Mouse (Mus musculus) stomach, postnatal 0 days (tissue): ENCODE data around the gene Trim15. TPM values are rescaled to one million over a fixed set of nuclear protein-coding genes. Genes with fewer than 3 reads are reported as not detected.

Experiments used
- ATAC-seq: fragments of 200-750 bp; cut with Nextera tagmentation; 2 replicates; pipeline ENCODE4 v1.8.0; 2017; ENCODE audit not compliant: low FRiP score, low TSS enrichment
- DNase-seq: peaks from one replicate; pipeline ENCODE4 v3.0.0-alpha.2; 2016; ENCODE audit warnings: low spot score
- H3K27ac ChIP-seq: fragments of 300-500 bp; sonication (generic); replicated peaks from 2 replicates; pipeline ENCODE4 v1.5.1; 2014; ENCODE audit warnings: mild to moderate bottlenecking, control low read depth
- H3K27me3 ChIP-seq: fragments of 300-500 bp; sonication (generic); 2 replicates; pipeline ENCODE4 v1.6.1; 2014; ENCODE audit warnings: low read length; ENCODE audit not compliant: control insufficient read depth, insufficient read depth
- H3K36me3 ChIP-seq: fragments of 300-500 bp; sonication (generic); 2 replicates; pipeline ENCODE4 v1.6.1; 2014; ENCODE audit warnings: low read length, mixed read lengths; ENCODE audit not compliant: control insufficient read depth, insufficient read depth
- H3K4me1 ChIP-seq: fragments of 300-500 bp; sonication (generic); replicated peaks from 2 replicates; pipeline ENCODE4 v1.6.1; 2014; ENCODE audit warnings: antibody characterized with exemption; ENCODE audit not compliant: control insufficient read depth, insufficient read depth
- H3K4me2 ChIP-seq: fragments of 300-500 bp; sonication (generic); replicated peaks from 2 replicates; pipeline ENCODE4 v1.6.1; 2014; ENCODE audit warnings: low read depth, mild to moderate bottlenecking, control low read depth, moderate library complexity
- H3K4me3 ChIP-seq: fragments of 300-500 bp; sonication (generic); 2 replicates; pipeline ENCODE4 v1.5.1; 2014; ENCODE audit warnings: low read depth, low read length, control low read depth
- H3K9ac ChIP-seq: fragments of 300-500 bp; sonication (generic); 2 replicates; pipeline ENCODE4 v1.6.1; 2014; ENCODE audit warnings: mild to moderate bottlenecking, low read length, control low read depth, mixed read lengths
- H3K9me3 ChIP-seq: fragments of 300-500 bp; sonication (generic); 2 replicates; pipeline ENCODE4 v1.6.1; 2016; ENCODE audit warnings: low read length; ENCODE audit not compliant: control insufficient read depth
- CTCF ChIP-seq: IDR thresholded peaks from 2 replicates; pipeline ENCODE4 v1.5.1; 2016; ENCODE audit warnings: antibody characterized with exemption, low read depth, mild to moderate bottlenecking, moderate library complexity
- EP300 ChIP-seq: optimal IDR thresholded peaks from 2 replicates; pipeline ENCODE3; 2016; ENCODE audit warnings: antibody characterized with exemption
- WGBS: fragments of 180-500 bp; shearing (Covaris S2); extraction: QIAGEN DNeasy Blood & Tissue Kit; methylation state at CpG from one replicate; pipeline ENCODE4 v1.1.7; 2014; 5-methylcytosine and 5-hydroxymethylcytosine counted together
- polyA plus RNA-seq: library from polyadenylated mRNA; unstranded; fragments of >200 nt; fragmentation: Nextera tagmentation; extraction: Ambion mirVana; gene quantifications from 2 replicates; pipeline ENCODE4 v1.2.1, GENCODE M21; 2015

The Trim15 gene
- polyA plus RNA-seq, 1 experiment from 2014 or later = 2.0 TPM

DNA sequence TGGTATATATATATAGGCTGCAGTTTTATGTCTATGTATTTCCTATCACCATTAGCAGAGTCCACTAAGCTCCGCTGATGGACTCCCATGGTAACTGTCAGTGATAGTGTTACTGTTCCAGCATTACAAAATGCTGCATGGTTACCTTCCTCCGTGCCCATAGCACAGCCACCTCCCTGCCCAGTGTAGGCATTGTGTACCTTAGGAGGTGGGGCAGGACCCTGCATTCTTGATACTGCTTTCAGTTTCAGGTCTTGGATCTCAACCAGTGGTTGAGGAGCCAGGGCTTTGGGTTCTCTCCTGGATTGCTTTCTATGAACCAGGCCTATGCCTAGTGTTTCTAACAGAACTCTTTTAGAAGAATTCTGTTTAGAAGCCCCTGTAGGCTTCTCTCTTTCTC, 17.0 kb downstream of the Trim15 start:
- ATAC-seq (peak; percentile 79), DNase-seq (peak; percentile 58)
- Histone ChIP-seq H3K4me1 (no peaks in the 10 kb centered on the region), H3K9ac (no peak overlapping the region), H3K4me3 (no peak overlapping the region), H3K9me3 (no peaks in the 10 kb centered on the region), H3K27me3 (no peaks in the 10 kb centered on the region), H3K27ac (0 out of 2 replicates have a peak overlapping the region, but pooled peaks have one; percentile 24), H3K4me2 (no peak overlapping the region), H3K36me3 (peaks cover 26% of the 10 kb centered on the region)
- 73% methylated on average over 2 of the region's 2 CpGs for WGBS
- TF ChIP-seq EP300 (no peak), CTCF (no peak)

DNA sequence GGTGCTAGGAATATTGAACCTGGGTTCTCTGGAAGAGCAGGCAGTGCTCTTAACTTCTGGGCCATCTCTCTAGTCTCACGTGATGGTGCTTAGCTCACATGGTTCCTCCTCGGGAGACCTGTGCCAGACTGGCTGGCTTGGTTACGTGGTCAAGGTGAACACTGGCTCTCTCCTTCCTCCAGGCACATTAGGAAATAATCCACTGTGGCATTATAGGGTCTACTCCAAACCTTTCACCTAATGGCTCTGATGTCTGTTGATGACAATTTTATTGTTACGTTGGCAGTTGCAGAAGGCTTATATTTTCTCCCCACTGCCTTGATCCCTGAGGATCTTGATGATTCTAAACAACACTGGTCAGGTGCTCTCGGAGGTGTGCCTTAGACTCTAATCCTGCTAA, 18.1 kb downstream of the Trim15 start:
- Histone ChIP-seq H3K9me3 (no peaks in the 10 kb centered on the region), H3K4me3 (no peak overlapping the region), H3K36me3 (peaks cover 19% of the 10 kb centered on the region), H3K4me1 (no peaks in the 10 kb centered on the region), H3K9ac (no peak overlapping the region), H3K27ac (no peak overlapping the region), H3K27me3 (no peaks in the 10 kb centered on the region), H3K4me2 (no peak overlapping the region)
- peak; percentile 43; the same call in 1 of the 2 replicates for ATAC-seq
- TF ChIP-seq EP300 (no peak), CTCF (no peak)
- WGBS = 63% methylated on average over 5 of the region's 5 CpGs
- no peak for DNase-seq

- H3K4me1 ChIP-seq = no peaks in the 10 kb centered on the region
- H3K9ac ChIP-seq = no peak overlapping the region
- TF ChIP-seq EP300 (no peak), CTCF (no peak)
- peaks cover 3% of the 10 kb centered on the region; the same call in 1 of the 2 replicates for H3K36me3 ChIP-seq
- no peak overlapping the region for H3K4me3 ChIP-seq
- no peaks in the 10 kb centered on the region for H3K9me3 ChIP-seq
- DNase-seq = no peak
- no peak overlapping the region for H3K27ac ChIP-seq
- no peak for ATAC-seq
- no peaks in the 10 kb centered on the region for H3K27me3 ChIP-seq
- 74% methylated on average over 1 of the region's 1 CpGs for WGBS
- no peak overlapping the region for H3K4me2 ChIP-seq
These were observed 22.3 kb downstream of the Trim15 start for GRCm38 (mm10) chr17:36844725-36845124.

GRCm38 (mm10) chr17:36844286-36844719, 22.7 kb downstream of the Trim15 start:
- no peaks in the 10 kb centered on the region for H3K4me1 ChIP-seq
- H3K4me2 ChIP-seq = no peak overlapping the region
- H3K9ac ChIP-seq = no peak overlapping the region
- ATAC-seq = no peak
- no peak for DNase-seq
- no peak overlapping the region for H3K4me3 ChIP-seq
- no peaks in the 10 kb centered on the region for H3K9me3 ChIP-seq
- no peak overlapping the region for H3K27ac ChIP-seq
- peaks cover 3% of the 10 kb centered on the region; the same call in 1 of the 2 replicates for H3K36me3 ChIP-seq
- no peaks in the 10 kb centered on the region for H3K27me3 ChIP-seq
- TF ChIP-seq CTCF (no peak), EP300 (no peak)

- Histone ChIP-seq H3K27me3 (no peaks in the 10 kb centered on the region), H3K4me2 (no peak overlapping the region), H3K4me1 (no peaks in the 10 kb centered on the region), H3K36me3 (peaks cover 3% of the 10 kb centered on the region; the same call in 1 of the 2 replicates), H3K4me3 (no peak overlapping the region), H3K9me3 (no peaks in the 10 kb centered on the region), H3K9ac (no peak overlapping the region), H3K27ac (no peak overlapping the region)
- no peak for DNase-seq
- ATAC-seq = no peak
- WGBS = 80% methylated on average over 7 of the region's 7 CpGs
- TF ChIP-seq EP300 = no peak
- TF ChIP-seq CTCF = no peak
These were observed 23.3 kb downstream of the Trim15 start for GRCm38 (mm10) chr17:36843696-36844095.

GRCm38 (mm10) chr17:36840961-36841445, 26.0 kb downstream of the Trim15 start:
- Histone ChIP-seq H3K4me2 (no peak overlapping the region), H3K9ac (no peak overlapping the region), H3K36me3 (no peaks in the 10 kb centered on the region), H3K27me3 (no peaks in the 10 kb centered on the region), H3K4me1 (no peaks in the 10 kb centered on the region), H3K9me3 (no peaks in the 10 kb centered on the region), H3K4me3 (no peak overlapping the region), H3K27ac (no peak overlapping the region)
- DNase-seq (no peak), ATAC-seq (no peak)
- TF ChIP-seq CTCF (no peak), EP300 (no peak)
